Mouse (Mus musculus): ENCODE results near the gene Serinc5. TPM values are rescaled to one million over a fixed set of nuclear protein-coding genes. Genes with fewer than 3 reads are reported as not detected.

The Serinc5 gene
- polyA plus RNA-seq, 1 experiment from 2014 or later: 18.7 TPM

Other genes with a start within 250 kb of the Serinc5 start
- gene Ankrd34b, start 185.2 kb upstream of the Serinc5 start, polyA plus RNA-seq (2016; fragmentation: Nextera tagmentation; extraction: Ambion mirVana): 0.28 and 0.51 TPM in 2 replicates
- gene Fam151b, start 127.1 kb upstream of the Serinc5 start, polyA plus RNA-seq (2016; fragmentation: Nextera tagmentation; extraction: Ambion mirVana): 0.18 TPM in 1 of 2 replicates, not detected in the other
- 13.0 and 14.0 TPM in 2 replicates for gene Zfyve16, start 80.2 kb upstream of the Serinc5 start, polyA plus RNA-seq (2016; fragmentation: Nextera tagmentation; extraction: Ambion mirVana)
- gene Spz1, start 34.9 kb upstream of the Serinc5 start, polyA plus RNA-seq (2016; fragmentation: Nextera tagmentation; extraction: Ambion mirVana): not detected in 2 replicates
- gene Thbs4, start 183.7 kb downstream of the Serinc5 start, polyA plus RNA-seq (2016; fragmentation: Nextera tagmentation; extraction: Ambion mirVana): 2.8 and 4.0 TPM in 2 replicates
- gene Mtx3, start 233.7 kb downstream of the Serinc5 start, polyA plus RNA-seq (2016; fragmentation: Nextera tagmentation; extraction: Ambion mirVana): 4.0 and 4.3 TPM in 2 replicates